Mouse (Mus musculus) heart, adult 2 months (tissue): ENCODE results near the gene Usp29.

Experiments used
- CTCF ChIP-seq: fragments of 200-600 bp; IDR thresholded peaks from 2 replicates; pipeline ENCODE4 v1.8.1; 2022; ENCODE audit warnings: antibody characterized with exemption, mild to moderate bottlenecking, moderate library complexity
- EP300 ChIP-seq: fragments of 200-500 bp; IDR thresholded peaks from 2 replicates; pipeline ENCODE4 v1.6.1; 2011; ENCODE audit warnings: low read depth, low read length, control low read depth; ENCODE audit not compliant: insufficient read depth

- TF ChIP-seq CTCF (no peak), EP300 (no peak)
These were observed 1.6 kb downstream of the Usp29 start for GRCm38 (mm10) chr7:6731930-6732329.
